Mouse (Mus musculus) lung, embryonic 14.5 days (tissue): Measurements from ENCODE around the gene Gng5. TPM values are rescaled to one million over a fixed set of nuclear protein-coding genes. Genes with fewer than 3 reads are reported as not detected.

ENCODE experiments used
- ATAC-seq: fragments of 200-750 bp; cut with Nextera tagmentation; 2 replicates; pipeline ENCODE4 v1.8.0; 2017; ENCODE audit warnings: mild to moderate bottlenecking, moderate TSS enrichment, moderate library complexity; ENCODE audit not compliant: insufficient read depth
- DNase-seq: peaks from one replicate; pipeline ENCODE4 v3.0.0-alpha.2; 2015
- H3K27ac ChIP-seq: fragments of 300-500 bp; sonication (generic); 2 replicates; pipeline ENCODE4 v1.5.1; 2014; ENCODE audit warnings: low read depth, mild to moderate bottlenecking, moderate library complexity
- H3K27me3 ChIP-seq: fragments of 300-500 bp; sonication (generic); 2 replicates; pipeline ENCODE4 v1.6.1; 2014; ENCODE audit warnings: low read length, control low read depth; ENCODE audit not compliant: insufficient read depth
- H3K36me3 ChIP-seq: fragments of 300-500 bp; sonication (generic); 2 replicates; pipeline ENCODE4 v1.6.1; 2014; ENCODE audit warnings: control low read depth; ENCODE audit not compliant: insufficient read depth
- H3K4me1 ChIP-seq: fragments of 300-500 bp; sonication (generic); 2 replicates; pipeline ENCODE4 v1.6.1; 2014; ENCODE audit warnings: antibody characterized with exemption, control low read depth; ENCODE audit not compliant: insufficient read depth
- H3K4me2 ChIP-seq: fragments of 300-500 bp; sonication (generic); 2 replicates; pipeline ENCODE4 v1.6.1; 2014; ENCODE audit warnings: mild to moderate bottlenecking
- H3K4me3 ChIP-seq: fragments of 300-500 bp; sonication (generic); 2 replicates; pipeline ENCODE4 v1.5.1; 2014; ENCODE audit warnings: low read depth, low read length
- H3K9ac ChIP-seq: fragments of 300-500 bp; sonication (generic); 2 replicates; pipeline ENCODE4 v1.6.1; 2014
- H3K9me3 ChIP-seq: fragments of 300-500 bp; sonication (generic); 2 replicates; pipeline ENCODE4 v1.6.1; 2016; ENCODE audit warnings: low read depth, low read length, control low read depth
- CTCF ChIP-seq: IDR thresholded peaks from 2 replicates; pipeline ENCODE4 v1.5.1; 2016; ENCODE audit warnings: antibody characterized with exemption, low read depth
- WGBS: fragments of 180-500 bp; shearing (Covaris S2); extraction: QIAGEN DNeasy Blood & Tissue Kit; methylation state at CpG from one replicate; pipeline ENCODE4 v1.1.7; 2014; 5-methylcytosine and 5-hydroxymethylcytosine counted together
- polyA plus RNA-seq: library from polyadenylated mRNA; unstranded; fragments of >200 nt; fragmentation: Nextera tagmentation; extraction: Ambion mirVana; gene quantifications from 2 replicates; pipeline ENCODE4 v1.2.1, GENCODE M21; 2014

Gng5 gene
- 887 and 951 TPM in 2 replicates for polyA plus RNA-seq

DNA sequence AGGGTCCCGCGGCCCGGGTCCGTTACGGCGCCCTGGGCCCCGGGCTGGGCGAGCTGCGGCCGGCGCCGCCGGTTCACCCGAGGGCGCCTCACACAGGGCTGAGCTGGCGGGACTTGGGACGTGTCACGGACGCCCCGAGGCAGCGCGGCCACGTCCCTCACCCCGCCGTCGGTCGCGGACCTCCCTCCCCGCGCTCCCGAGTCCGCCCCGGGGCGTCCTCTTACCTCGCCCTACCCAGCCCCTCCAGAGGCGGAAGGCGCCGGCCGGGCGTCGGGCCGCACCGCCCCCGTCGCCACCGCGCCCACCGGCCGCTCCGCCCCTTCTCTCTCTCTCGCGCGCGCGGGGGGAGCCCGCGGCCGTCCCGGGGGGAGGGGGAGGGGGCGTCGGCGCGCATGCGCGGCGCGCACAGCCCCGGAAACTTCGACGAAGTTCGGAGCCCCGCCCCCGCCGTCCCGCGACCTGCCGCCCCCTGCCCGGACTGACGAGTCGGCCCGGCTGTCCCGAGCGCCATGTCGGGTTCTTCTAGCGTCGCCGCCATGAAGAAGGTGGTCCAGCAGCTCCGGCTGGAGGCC, at the start of gene Gng5, which contains the start of gene Spata1:
Gene Gng5, plus strand, starts transcription at position 377 of the 572 bp plus-strand sequence.
Gene Spata1, minus strand, starts transcription at position 323 of the 572 bp plus-strand sequence.
- Histone ChIP-seq H3K4me3 (peak within 1 kb of the TSS; percentile 84), H3K27ac (peak within 1 kb of the TSS; percentile 97), H3K9me3 (no peaks in the 10 kb centered on the region), H3K4me1 (peaks cover 8% of the 10 kb centered on the region; the same call in 1 of the 2 replicates), H3K27me3 (no peaks in the 10 kb centered on the region), H3K4me2 (peak within 1 kb of the TSS; percentile 85), H3K9ac (peak within 1 kb of the TSS; percentile 96), H3K36me3 (peaks cover 18% of the 10 kb centered on the region)
- ATAC-seq: peak; percentile 94
- DNase-seq: peak; percentile 93
- no peak for TF ChIP-seq CTCF
- under 1% methylated on average over 79 of the region's 88 CpGs for WGBS

- H3K4me3 ChIP-seq: peak overlapping the region; percentile 60
- H3K9ac ChIP-seq: peak overlapping the region; percentile 73
- no peaks in the 10 kb centered on the region for H3K27me3 ChIP-seq
- ATAC-seq (peak; percentile 99), DNase-seq (peak; percentile 99)
- no peaks in the 10 kb centered on the region for H3K36me3 ChIP-seq
- H3K9me3 ChIP-seq: no peaks in the 10 kb centered on the region
- under 1% methylated on average over 29 of the region's 29 CpGs for WGBS
- no peaks in the 10 kb centered on the region for H3K4me1 ChIP-seq
- peak; percentile 57 for TF ChIP-seq CTCF
- H3K27ac ChIP-seq: peak overlapping the region; percentile 91
- peak overlapping the region; percentile 80 for H3K4me2 ChIP-seq
These were observed 49.2 kb upstream of the Gng5 start for GRCm38 (mm10) chr3:146450371-146450841.

GRCm38 (mm10) chr3:146451375-146451774, 48.2 kb upstream of the Gng5 start:
- no peaks in the 10 kb centered on the region for H3K27me3 ChIP-seq
- no peak overlapping the region for H3K27ac ChIP-seq
- no peaks in the 10 kb centered on the region for H3K36me3 ChIP-seq
- H3K4me1 ChIP-seq: no peaks in the 10 kb centered on the region
- ATAC-seq (no peak), DNase-seq (no peak)
- 86% methylated on average over 5 of the region's 5 CpGs for WGBS
- H3K9ac ChIP-seq: no peak overlapping the region
- no peaks in the 10 kb centered on the region for H3K9me3 ChIP-seq
- no peak for TF ChIP-seq CTCF
- H3K4me2 ChIP-seq: peak overlapping the region; percentile 80
- no peak overlapping the region for H3K4me3 ChIP-seq

- H3K27ac ChIP-seq: no peak overlapping the region
- no peaks in the 10 kb centered on the region for H3K36me3 ChIP-seq
- H3K9ac ChIP-seq: no peak overlapping the region
- H3K9me3 ChIP-seq: no peaks in the 10 kb centered on the region
- 41% methylated on average over 2 of the region's 2 CpGs for WGBS
- no peak for TF ChIP-seq CTCF
- DNase-seq (no peak), ATAC-seq (no peak)
- no peaks in the 10 kb centered on the region for H3K27me3 ChIP-seq
- no peaks in the 10 kb centered on the region for H3K4me1 ChIP-seq
- no peak overlapping the region for H3K4me2 ChIP-seq
- no peak overlapping the region for H3K4me3 ChIP-seq
These were observed 36.7 kb upstream of the Gng5 start for GRCm38 (mm10) chr3:146462939-146463338.

DNA sequence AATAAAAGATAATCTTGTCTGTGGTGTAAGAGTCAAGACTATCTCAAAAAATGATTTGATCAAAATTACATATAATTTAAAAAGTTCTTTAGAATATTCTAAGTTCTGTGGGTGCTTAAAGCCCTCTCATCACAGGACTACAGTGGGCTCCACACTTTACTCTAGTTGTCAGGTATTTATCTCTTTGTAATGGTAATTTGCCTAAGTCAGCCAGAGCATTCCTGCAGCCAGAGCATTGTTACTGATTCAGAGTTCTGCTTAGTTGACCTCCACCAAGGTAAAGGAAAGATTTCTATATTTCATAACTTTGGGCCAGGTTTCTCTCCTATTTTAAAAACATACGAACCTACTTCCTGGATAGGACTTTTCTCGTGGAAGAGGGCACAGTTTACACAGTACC, 30.4 kb upstream of the Gng5 start:
- no peaks in the 10 kb centered on the region for H3K36me3 ChIP-seq
- 67% methylated on average over 2 of the region's 2 CpGs for WGBS
- no peak overlapping the region for H3K4me2 ChIP-seq
- H3K9ac ChIP-seq: no peak overlapping the region
- H3K4me3 ChIP-seq: no peak overlapping the region
- TF ChIP-seq CTCF: no peak
- H3K9me3 ChIP-seq: no peaks in the 10 kb centered on the region
- no peak overlapping the region for H3K27ac ChIP-seq
- ATAC-seq (no peak), DNase-seq (no peak)
- H3K27me3 ChIP-seq: no peaks in the 10 kb centered on the region
- no peaks in the 10 kb centered on the region for H3K4me1 ChIP-seq

- no peaks in the 10 kb centered on the region for H3K4me1 ChIP-seq
- 59% methylated on average over 4 of the region's 4 CpGs for WGBS
- no peak overlapping the region for H3K4me3 ChIP-seq
These were observed 26.9 kb upstream of the Gng5 start for GRCm38 (mm10) chr3:146472657-146473056.

DNA sequence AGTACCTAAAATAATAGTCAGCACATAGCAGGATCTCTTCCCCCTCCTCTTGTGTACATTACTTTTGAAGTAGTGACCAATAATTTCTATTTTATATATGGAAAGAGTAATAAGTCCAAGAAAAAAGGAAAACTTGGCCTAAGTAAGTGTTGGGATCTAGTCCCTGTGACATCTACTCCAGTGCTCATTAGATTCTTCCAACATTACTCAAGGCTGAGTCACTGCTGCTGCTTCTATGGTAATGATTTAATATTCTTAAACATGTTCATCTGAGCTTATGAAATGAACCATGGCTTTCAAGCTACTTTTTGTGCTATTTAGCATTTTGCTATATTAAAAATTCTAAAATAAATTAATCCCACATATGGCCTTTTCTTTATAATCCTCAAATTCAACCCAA, 25.9 kb upstream of the Gng5 start:
- H3K4me3 ChIP-seq: no peak overlapping the region
- H3K36me3 ChIP-seq: no peaks in the 10 kb centered on the region
- DNase-seq: no peak
- H3K4me1 ChIP-seq: no peaks in the 10 kb centered on the region
- H3K9ac ChIP-seq: no peak overlapping the region
- no peak for ATAC-seq
- H3K27ac ChIP-seq: no peak overlapping the region
- no peaks in the 10 kb centered on the region for H3K27me3 ChIP-seq
- no peaks in the 10 kb centered on the region for H3K9me3 ChIP-seq
- no peak overlapping the region for H3K4me2 ChIP-seq
- TF ChIP-seq CTCF: no peak

More at GRCm38 (mm10) chr3:146472657-146473056, 26.9 kb upstream of the Gng5 start:
- Histone ChIP-seq H3K27me3 (no peaks in the 10 kb centered on the region), H3K36me3 (no peaks in the 10 kb centered on the region), H3K4me2 (no peak overlapping the region), H3K9me3 (no peaks in the 10 kb centered on the region), H3K9ac (no peak overlapping the region), H3K27ac (no peak overlapping the region)
- DNase-seq (no peak), ATAC-seq (no peak)
- TF ChIP-seq CTCF: no peak
